Mouse (Mus musculus) G1E (cell line): ENCODE measurements around the gene Btla.

Source experiments
- CTCF ChIP-seq: IDR thresholded peaks from 2 replicates; pipeline ENCODE4 v1.5.1; 2012; ENCODE audit warnings: low read depth, low read length, inconsistent platforms, mixed read lengths
- GATA1 ChIP-seq: IDR thresholded peaks from 2 replicates; pipeline ENCODE4 v1.6.1; 2012; ENCODE audit warnings: borderline replicate concordance, low read length, inconsistent platforms, mixed read lengths
- TAL1 ChIP-seq: conservative IDR thresholded peaks from 2 replicates; pipeline ENCODE4 v1.6.1; 2012; ENCODE audit warnings: low read depth, low read length, inconsistent platforms, mixed read lengths

GRCm38 (mm10) chr16:45204438-45204837 is 19.7 kb upstream of the Btla start:
- TF ChIP-seq CTCF (no peak), TAL1 (no peak), GATA1 (no peak)
